Mouse (Mus musculus) heart, adult 2 months (tissue): ENCODE data around the gene Stox2. TPM values are rescaled to one million over a fixed set of nuclear protein-coding genes. Genes with fewer than 3 reads are reported as not detected.
"Not testable (repeated sequence)": the region's sequence is repeated elsewhere in the genome, so short reads cannot be mapped to it uniquely, and the experiment has no call there.

Source experiments
- DNase-seq, 2 experiments: peaks; one replicate each; pipeline ENCODE4 v3.0.0; 2021
- H3K27ac ChIP-seq: fragments of 200-600 bp; 2 replicates; pipeline ENCODE4 v1.8.1; 2022
- H3K27me3 ChIP-seq: fragments of 200-500 bp; 2 replicates; pipeline ENCODE4 v1.6.1; 2012; ENCODE audit warnings: mild to moderate bottlenecking, low read length, inconsistent platforms, mixed read lengths; ENCODE audit not compliant: control insufficient read depth, insufficient read depth
- H3K36me3 ChIP-seq: fragments of 200-500 bp; 2 replicates; pipeline ENCODE4 v1.6.1; 2012; ENCODE audit warnings: low read length, inconsistent platforms; ENCODE audit not compliant: control insufficient read depth, insufficient read depth
- H3K4me1 ChIP-seq: fragments of 200-500 bp; 2 replicates; pipeline ENCODE4 v1.6.1; 2011; ENCODE audit warnings: low read length; ENCODE audit not compliant: control insufficient read depth, insufficient read depth
- H3K4me3 ChIP-seq: fragments of 200-600 bp; 2 replicates; pipeline ENCODE4 v1.8.1; 2022
- H3K79me2 ChIP-seq: fragments of 200-500 bp; replicated peaks from 2 replicates; pipeline ENCODE4 v1.6.1; 2012; ENCODE audit warnings: mild to moderate bottlenecking, inconsistent platforms, low read length, moderate library complexity, mixed read lengths; ENCODE audit not compliant: control insufficient read depth, insufficient read depth
- H3K9ac ChIP-seq: fragments of 200-500 bp; 2 replicates; pipeline ENCODE4 v1.6.1; 2012; ENCODE audit warnings: low read depth, mild to moderate bottlenecking, control low read depth, inconsistent platforms, low read length, mixed read lengths
- CTCF ChIP-seq: fragments of 200-600 bp; IDR thresholded peaks from 2 replicates; pipeline ENCODE4 v1.8.1; 2022; ENCODE audit warnings: antibody characterized with exemption, mild to moderate bottlenecking, moderate library complexity
- EP300 ChIP-seq: fragments of 200-500 bp; IDR thresholded peaks from 2 replicates; pipeline ENCODE4 v1.6.1; 2011; ENCODE audit warnings: low read depth, low read length, control low read depth; ENCODE audit not compliant: insufficient read depth
- POLR2A ChIP-seq: fragments of 200-500 bp; IDR thresholded peaks from 2 replicates; pipeline ENCODE4 v1.6.1; 2011; ENCODE audit warnings: mild to moderate bottlenecking, low read depth, low read length, control low read depth; ENCODE audit not compliant: insufficient read depth
- whole genome bisulfite sequencing: fragments of 180-500 bp; shearing (Covaris S2); methylation state at CpG from one replicate; pipeline ENCODE4 v1.1.7; 2018; 5-methylcytosine and 5-hydroxymethylcytosine counted together
- intact Hi-C: fragments of 180-260 bp; cut with DNase I; formaldehyde crosslinking; loops from one replicate; pipeline ENCODE4 v1.15.1; 2025
- polyA plus RNA-seq: library from polyadenylated mRNA; depleted of rRNA; stranded (reverse); fragments of >200 nt; gene quantifications from 2 replicates; pipeline ENCODE4 v1.2.3, GENCODE M21; 2012
- total RNA-seq, 2 experiments: library from RNA; stranded (reverse); gene quantifications; 2 replicates each; pipeline ENCODE4 v1.2.3; 2021

Stox2 gene
- total and polyA plus RNA-seq, 3 experiments: 2.6 to 11.3 (median 10.1) TPM

- H3K27ac ChIP-seq: peak overlapping the region; percentile 76
- no peak overlapping the region for H3K4me3 ChIP-seq
- whole genome bisulfite sequencing: 62% methylated on average over 12 of the region's 12 CpGs
- H3K36me3 ChIP-seq: no peaks in the 10 kb centered on the region
- peaks cover 7% of the 10 kb centered on the region; the same call in 1 of the 2 replicates for H3K4me1 ChIP-seq
- no peaks in the 10 kb centered on the region for H3K27me3 ChIP-seq
- H3K9ac ChIP-seq: no peak overlapping the region
- DNase-seq: peak in 1 of 2 experiments; percentile 33
- H3K79me2 ChIP-seq: no peaks in the 10 kb centered on the region
- no peak for TF ChIP-seq CTCF
- TF ChIP-seq EP300: no peak
- TF ChIP-seq POLR2A: no peak
- intact Hi-C loops: no loop called here
Observed at GRCm38 (mm10) chr8:47439271-47439670, 6.9 kb downstream of the Stox2 start.

GRCm38 (mm10) chr8:47437976-47438375 lies 8.2 kb downstream of the Stox2 start:
- 71% methylated on average over 6 of the region's 6 CpGs for WGBS
- TF ChIP-seq POLR2A (no peak), EP300 (no peak), CTCF (no peak)
- no peak for DNase-seq
- Histone ChIP-seq H3K4me1 (peaks cover 7% of the 10 kb centered on the region; the same call in 1 of the 2 replicates), H3K4me3 (no peak overlapping the region), H3K9ac (no peak overlapping the region), H3K36me3 (no peaks in the 10 kb centered on the region), H3K27me3 (no peaks in the 10 kb centered on the region), H3K27ac (no peak overlapping the region; the same call in 1 of the 2 replicates), H3K79me2 (no peaks in the 10 kb centered on the region)
- intact Hi-C loops: no loop called here

GRCm38 (mm10) chr8:47435861-47436260 lies 10.3 kb downstream of the Stox2 start:
- no peak for DNase-seq
- H3K9ac ChIP-seq: no peak overlapping the region
- H3K27me3 ChIP-seq: no peaks in the 10 kb centered on the region
- H3K79me2 ChIP-seq: no peaks in the 10 kb centered on the region
- no peaks in the 10 kb centered on the region for H3K36me3 ChIP-seq
- H3K4me1 ChIP-seq: peaks cover 9% of the 10 kb centered on the region
- intact Hi-C loops: no loop called here
- H3K27ac ChIP-seq: peak overlapping the region; percentile 56; the same call in 1 of the 2 replicates
- no peak overlapping the region for H3K4me3 ChIP-seq
- 44% methylated on average over 2 of the region's 2 CpGs for WGBS
- TF ChIP-seq CTCF (no peak), EP300 (no peak), POLR2A (no peak)

- Histone ChIP-seq H3K27me3 (no peaks in the 10 kb centered on the region), H3K9ac (no peak overlapping the region), H3K36me3 (no peaks in the 10 kb centered on the region), H3K4me3 (no peak overlapping the region), H3K79me2 (no peaks in the 10 kb centered on the region), H3K4me1 (peaks cover 9% of the 10 kb centered on the region), H3K27ac (peak overlapping the region; percentile 56)
- WGBS: 43% methylated on average over 4 of the region's 4 CpGs
- no peak for DNase-seq
- no peak for TF ChIP-seq EP300
- TF ChIP-seq POLR2A: no peak
- TF ChIP-seq CTCF: no peak
- intact Hi-C loops: no loop called here
Observed at GRCm38 (mm10) chr8:47435412-47435811, 10.8 kb downstream of the Stox2 start.

- DNase-seq: no peak
- intact Hi-C loops: no loop called here
Observed at GRCm38 (mm10) chr8:47431263-47431662, 14.9 kb downstream of the Stox2 start.

GRCm38 (mm10) chr8:47414258-47414525 lies 32.0 kb downstream of the Stox2 start:
- not testable (repeated sequence) for H3K27me3 ChIP-seq, H3K4me1 ChIP-seq, H3K79me2 ChIP-seq, H3K36me3 ChIP-seq
- Histone ChIP-seq H3K27ac (peak overlapping the region; percentile 93), H3K4me3 (peak overlapping the region; percentile 90), H3K9ac (peak overlapping the region; percentile 64; the same call in 1 of the 2 replicates)
- intact Hi-C loops: loop anchor here (5.0 to 10.0 kb wide), 4 partner anchors 51 to 261 kb away; partner anchors contain the start of genes Ing2, Rwdd4a and Trappc11
- DNase-seq: peak in 1 of 2 experiments; percentile 29
- 6% methylated on average over 8 of the region's 8 CpGs for WGBS

More at GRCm38 (mm10) chr8:47431263-47431662, 14.9 kb downstream of the Stox2 start:
- no peak overlapping the region for H3K9ac ChIP-seq
- no peaks in the 10 kb centered on the region for H3K79me2 ChIP-seq
- TF ChIP-seq EP300: no peak
- TF ChIP-seq POLR2A: no peak
- TF ChIP-seq CTCF: no peak
- no peak overlapping the region for H3K27ac ChIP-seq
- peaks cover 4% of the 10 kb centered on the region for H3K4me1 ChIP-seq
- H3K36me3 ChIP-seq: no peaks in the 10 kb centered on the region
- no peak overlapping the region for H3K4me3 ChIP-seq
- WGBS: 28% methylated on average over 4 of the region's 4 CpGs
- H3K27me3 ChIP-seq: no peaks in the 10 kb centered on the region
